Mouse (Mus musculus) MEL (cell line): ENCODE measurements around the gene Tsen2. TPM values are rescaled to one million over a fixed set of nuclear protein-coding genes. Genes with fewer than 3 reads are reported as not detected.

Experiments used
- DNase-seq: peaks from one replicate; pipeline ENCODE4 v3.0.0; 2011; ENCODE audit warnings: low read depth, low spot score
- H3K27ac ChIP-seq: 2 replicates; pipeline ENCODE4 v1.5.1; 2012; ENCODE audit warnings: low read depth, mild to moderate bottlenecking, control low read depth, low read length, moderate library complexity; ENCODE audit not compliant: control insufficient read depth
- H3K27me3 ChIP-seq, 2 experiments: fragments of 150-350 bp in 1 of 2; sonication (generic) in 1 of 2; 2 replicates each; pipeline ENCODE4 v1.6.1; 2012; ENCODE audit warnings: low read length in 2 of 2, mild to moderate bottlenecking in 2 of 2, improper control_type of control experiment in 1 of 2, moderate library complexity in 1 of 2; ENCODE audit not compliant: insufficient read depth in 2 of 2, control insufficient read depth in 1 of 2
- H3K36me3 ChIP-seq, 2 experiments: 2 replicates each; pipeline ENCODE4 v1.6.1; 2012 to 2014; ENCODE audit warnings: low read length in 2 of 2, improper control_type of control experiment in 1 of 2, inconsistent platforms in 1 of 2, mild to moderate bottlenecking in 1 of 2; ENCODE audit not compliant: insufficient read depth in 2 of 2, control insufficient read depth in 1 of 2
- H3K4me1 ChIP-seq, 2 experiments: fragments of 150-350 bp in 1 of 2; sonication (generic) in 1 of 2; 2 replicates each; pipeline ENCODE4 v1.6.1; 2012; ENCODE audit warnings: low read length in 2 of 2, improper control_type of control experiment in 1 of 2, mild to moderate bottlenecking in 1 of 2; ENCODE audit not compliant: insufficient read depth in 2 of 2, control insufficient read depth in 1 of 2
- H3K4me3 ChIP-seq, 2 experiments: fragments of 150-350 bp in 1 of 2; sonication (generic) in 1 of 2; 2 replicates each; pipeline ENCODE4 v1.5.1; 2012; ENCODE audit warnings: low read depth in 2 of 2, low read length in 2 of 2, mild to moderate bottlenecking in 2 of 2, moderate library complexity in 2 of 2, control low read depth in 1 of 2, improper control_type of control experiment in 1 of 2; ENCODE audit not compliant: control insufficient read depth in 1 of 2, insufficient read depth in 1 of 2
- H3K79me2 ChIP-seq: 2 replicates; pipeline ENCODE4 v1.6.1; 2012; ENCODE audit warnings: mild to moderate bottlenecking, low read length, moderate library complexity; ENCODE audit not compliant: control insufficient read depth, poor library complexity, insufficient read depth
- H3K9ac ChIP-seq: 2 replicates; pipeline ENCODE4 v1.6.1; 2012; ENCODE audit warnings: low read depth, mild to moderate bottlenecking, control low read depth, low read length, moderate library complexity; ENCODE audit not compliant: control insufficient read depth, poor library complexity, severe bottlenecking
- H3K9me3 ChIP-seq: fragments of 150-350 bp; sonication (generic); replicated peaks from 2 replicates; pipeline ENCODE4 v1.6.1; 2012; ENCODE audit warnings: mild to moderate bottlenecking, low read length, improper control_type of control experiment, moderate library complexity; ENCODE audit not compliant: insufficient read depth
- CHD1 ChIP-seq: IDR thresholded peaks from 2 replicates; pipeline ENCODE4 v1.6.1; 2012; ENCODE audit warnings: low read depth, mild to moderate bottlenecking, inconsistent platforms, low read length, improper control_type of control experiment
- CTCF ChIP-seq, 3 experiments: IDR thresholded peaks in 2 of 3; conservative IDR thresholded peaks in 1 of 3; 2 replicates each; pipeline ENCODE4 v1.5.1; 2011 to 2012; ENCODE audit warnings: low read length in 3 of 3, low read depth in 2 of 3, mild to moderate bottlenecking in 2 of 3, improper control_type of control experiment in 1 of 3, inconsistent platforms in 1 of 3, mixed read lengths in 1 of 3, moderate library complexity in 1 of 3; ENCODE audit not compliant: control insufficient read depth in 1 of 3, insufficient read depth in 1 of 3, poor library complexity in 1 of 3, severe bottlenecking in 1 of 3
- E2F4 ChIP-seq: IDR thresholded peaks from 2 replicates; pipeline ENCODE4 v1.6.1; 2011; ENCODE audit warnings: low read depth, low read length, improper control_type of control experiment, borderline replicate concordance
- ELF1 ChIP-seq: IDR thresholded peaks from 2 replicates; pipeline ENCODE4 v1.6.1; 2014; ENCODE audit warnings: low read depth, mild to moderate bottlenecking, inconsistent platforms, low read length, improper control_type of control experiment, moderate library complexity
- GABPA ChIP-seq: IDR thresholded peaks from 2 replicates; pipeline ENCODE4 v1.6.1; 2012; ENCODE audit warnings: low read depth, mild to moderate bottlenecking, inconsistent platforms, low read length, improper control_type of control experiment, moderate library complexity
- HCFC1 ChIP-seq: IDR thresholded peaks from 2 replicates; pipeline ENCODE4 v1.6.1; 2012; ENCODE audit warnings: low read depth, mild to moderate bottlenecking, inconsistent platforms, low read length, improper control_type of control experiment, moderate library complexity
- MAX ChIP-seq: IDR thresholded peaks from 2 replicates; pipeline ENCODE4 v1.6.1; 2011; ENCODE audit warnings: low read length, improper control_type of control experiment
- MAZ ChIP-seq: IDR thresholded peaks from 2 replicates; pipeline ENCODE4 v1.6.1; 2012; ENCODE audit warnings: low read depth, mild to moderate bottlenecking, inconsistent platforms, low read length, improper control_type of control experiment
- MYB ChIP-seq: IDR thresholded peaks from 2 replicates; pipeline ENCODE4 v1.6.1; 2011; ENCODE audit warnings: mild to moderate bottlenecking, low read depth, low read length, improper control_type of control experiment
- MYC ChIP-seq: IDR thresholded peaks from 2 replicates; pipeline ENCODE4 v1.6.1; 2011; ENCODE audit warnings: low read depth, mild to moderate bottlenecking, low read length, improper control_type of control experiment, moderate library complexity
- NELFE ChIP-seq: IDR thresholded peaks from 2 replicates; pipeline ENCODE4 v1.6.1; 2011; ENCODE audit warnings: low read depth, low read length, improper control_type of control experiment
- NRF1 ChIP-seq: IDR thresholded peaks from 2 replicates; pipeline ENCODE4 v1.6.1; 2014; ENCODE audit warnings: low read depth, mild to moderate bottlenecking, inconsistent platforms, low read length, improper control_type of control experiment, moderate library complexity; ENCODE audit not compliant: poor library complexity, insufficient read depth, severe bottlenecking
- POLR2A ChIP-seq, 2 experiments: IDR thresholded peaks; 2 replicates each; pipeline ENCODE4 v1.6.1; 2011 to 2012; ENCODE audit warnings: low read length in 2 of 2, mild to moderate bottlenecking in 2 of 2, control low read depth in 1 of 2, improper control_type of control experiment in 1 of 2, low read depth in 1 of 2, moderate library complexity in 1 of 2; ENCODE audit not compliant: control insufficient read depth in 1 of 2, insufficient read depth in 1 of 2, poor library complexity in 1 of 2
- POLR2AphosphoS5 ChIP-seq: IDR thresholded peaks from 2 replicates; pipeline ENCODE4 v1.6.1; 2012; ENCODE audit warnings: low read depth, borderline replicate concordance, mild to moderate bottlenecking, inconsistent platforms, low read length, moderate library complexity, mixed read lengths
- RAD21 ChIP-seq: IDR thresholded peaks from 2 replicates; pipeline ENCODE4 v1.6.1; 2011; ENCODE audit warnings: mild to moderate bottlenecking, low read depth, low read length, improper control_type of control experiment
- RCOR1 ChIP-seq: IDR thresholded peaks from 2 replicates; pipeline ENCODE4 v1.6.1; 2012; ENCODE audit warnings: low read depth, mild to moderate bottlenecking, inconsistent platforms, low read length, improper control_type of control experiment
- SMC3 ChIP-seq: IDR thresholded peaks from 2 replicates; pipeline ENCODE4 v1.6.1; 2011; ENCODE audit warnings: low read depth, low read length, improper control_type of control experiment
- TAL1 ChIP-seq: IDR thresholded peaks from 2 replicates; pipeline ENCODE4 v1.6.1; 2012; ENCODE audit warnings: mild to moderate bottlenecking, inconsistent platforms, low read length, moderate library complexity, mixed read lengths
- TBP ChIP-seq: IDR thresholded peaks from 2 replicates; pipeline ENCODE4 v1.8.0; 2011; ENCODE audit warnings: low read depth, low read length, improper control_type of control experiment
- TCF12 ChIP-seq: IDR thresholded peaks from 2 replicates; pipeline ENCODE4 v1.6.1; 2014; ENCODE audit warnings: low read depth, mild to moderate bottlenecking, inconsistent platforms, low read length, improper control_type of control experiment, moderate library complexity
- USF1 ChIP-seq: IDR thresholded peaks from 2 replicates; pipeline ENCODE4 v1.6.1; 2014; ENCODE audit warnings: low read depth, mild to moderate bottlenecking, inconsistent platforms, low read length, improper control_type of control experiment, moderate library complexity
- USF2 ChIP-seq, 2 experiments: IDR thresholded peaks; 2 replicates each; pipeline ENCODE4 v1.6.1; 2011 to 2012; ENCODE audit warnings: improper control_type of control experiment in 2 of 2, low read length in 2 of 2, borderline replicate concordance in 1 of 2, inconsistent platforms in 1 of 2, low read depth in 1 of 2, mild to moderate bottlenecking in 1 of 2; ENCODE audit not compliant: insufficient read depth in 1 of 2
- ZMIZ1 ChIP-seq: IDR thresholded peaks from 2 replicates; pipeline ENCODE4 v1.6.1; 2012; ENCODE audit warnings: low read depth, mild to moderate bottlenecking, inconsistent platforms, low read length, improper control_type of control experiment, moderate library complexity
- polyA plus RNA-seq, 2 experiments: library from polyadenylated mRNA; stranded (reverse) in 1 of 2; unstranded in 1 of 2; fragments of >175 nt in 1 of 2; fragments of >200 nt in 1 of 2; gene quantifications; 2 replicates each; pipeline versions ENCODE4 v1.2.1 to v1.2.4; 2012; ENCODE audit warnings: low replicate concordance in 2 of 2, low read depth in 1 of 2; ENCODE audit not compliant: insufficient read length in 2 of 2, insufficient read depth in 1 of 2, missing spikeins in 1 of 2
- total RNA-seq: library from RNA; depleted of rRNA; stranded (reverse); fragments of 300-350 nt; gene quantifications from 2 replicates; pipeline ENCODE4 v1.2.3, GENCODE M21; 2012

The Tsen2 gene
- total and polyA plus RNA-seq, 3 experiments = 27.0 to 32.6 TPM; not detected in 1

DNA sequence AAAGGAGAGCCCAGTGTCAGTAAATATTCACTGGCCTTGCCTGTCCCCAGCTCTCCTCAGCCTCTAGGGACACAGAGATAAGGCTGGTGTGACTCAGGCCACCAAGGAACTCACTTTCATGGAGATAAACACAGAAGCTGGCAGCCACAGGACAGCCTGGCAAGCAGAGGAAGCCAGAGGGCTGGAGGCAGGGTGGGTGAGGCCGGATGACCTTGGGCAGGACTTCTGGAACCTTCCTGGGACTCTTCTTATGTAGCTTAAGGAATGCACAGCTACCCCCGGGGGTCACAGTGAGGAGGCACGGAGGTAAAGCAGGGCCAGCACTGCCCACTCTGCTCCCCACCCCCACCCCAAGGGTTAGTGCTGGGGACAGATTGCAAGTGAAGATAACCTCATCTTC is 43.3 kb upstream of the Tsen2 start:
- Histone ChIP-seq H3K79me2 (no peaks in the 10 kb centered on the region), H3K27me3 (no peaks in the 10 kb centered on the region), H3K9ac (no peak overlapping the region), H3K27ac (no peak overlapping the region), H3K4me1 (peaks cover 0 to 3% of the 10 kb centered on the region in 2 experiments; a peak in 1 of 4 replicates), H3K9me3 (no peaks in the 10 kb centered on the region), H3K36me3 (no peaks in the 10 kb centered on the region), H3K4me3 (no peak overlapping the region)
- DNase-seq = no peak
- TF ChIP-seq GABPA = no peak
- no peak for TF ChIP-seq TCF12
- no peak for TF ChIP-seq CTCF (IDR thresholded peaks at IDR 0.05 in 2 of 3, conservative IDR thresholded peaks at IDR 0.05 in 1 of 3; ENCODE audit: control insufficient read depth in 1 of 3, insufficient read depth in 1 of 3, low read depth in 2 of 3, low read length in 3 of 3, poor library complexity in 1 of 3, severe bottlenecking in 1 of 3)
- no peak for TF ChIP-seq POLR2AphosphoS5
- no peak for TF ChIP-seq MAX
- TF ChIP-seq TAL1 = no peak
- no peak for TF ChIP-seq USF2 (IDR thresholded peaks at IDR 0.05; ENCODE audit: borderline replicate concordance in 1 of 2, insufficient read depth in 1 of 2, low read depth in 1 of 2, low read length in 2 of 2)
- TF ChIP-seq RAD21 = no peak
- TF ChIP-seq ELF1 = no peak
- TF ChIP-seq TBP = no peak
- TF ChIP-seq HCFC1 = no peak
- no peak for TF ChIP-seq CHD1
- no peak for TF ChIP-seq SMC3
- no peak for TF ChIP-seq MYC
- no peak for TF ChIP-seq NELFE

DNA sequence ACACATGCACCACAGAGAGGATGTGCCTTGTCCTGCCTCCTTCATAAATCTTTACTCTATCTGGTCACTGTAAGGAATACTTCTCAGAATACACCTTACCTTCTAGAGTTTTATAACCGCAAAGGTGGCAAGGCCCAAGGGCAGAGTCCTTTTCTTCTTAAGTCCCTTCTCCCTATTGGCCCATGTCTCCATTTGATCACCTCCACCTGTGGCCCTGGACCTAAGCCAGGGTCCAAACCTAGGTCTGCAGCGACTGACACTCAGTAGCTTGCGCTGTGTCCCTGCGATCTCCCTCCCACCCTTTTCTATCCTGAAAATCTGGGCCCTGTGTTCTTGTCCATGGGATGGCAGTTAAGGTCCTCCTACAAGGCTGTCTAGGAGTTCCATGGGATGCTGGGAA is 41.4 kb upstream of the Tsen2 start:
- H3K9ac ChIP-seq = no peak overlapping the region
- TF ChIP-seq USF2 (IDR thresholded peaks at IDR 0.05; ENCODE audit: borderline replicate concordance in 1 of 2, insufficient read depth in 1 of 2, low read depth in 1 of 2, low read length in 2 of 2) (no peak), NRF1 (no peak), MYC (no peak), USF1 (no peak), MAZ (no peak), POLR2AphosphoS5 (no peak), E2F4 (no peak), POLR2A (IDR thresholded peaks at IDR 0.05; ENCODE audit: control insufficient read depth in 1 of 2, insufficient read depth in 1 of 2, low read depth in 1 of 2, low read length in 2 of 2, poor library complexity in 1 of 2) (no peak), RCOR1 (no peak), MYB (no peak), ZMIZ1 (no peak), TAL1 (no peak), TCF12 (no peak)
- H3K9me3 ChIP-seq = no peaks in the 10 kb centered on the region
- no peak overlapping the region for H3K27ac ChIP-seq
- no peaks in the 10 kb centered on the region for H3K79me2 ChIP-seq
- peaks cover 0 to 3% of the 10 kb centered on the region in 2 experiments; a peak in 1 of 4 replicates for H3K4me1 ChIP-seq
- no peaks in the 10 kb centered on the region for H3K36me3 ChIP-seq
- H3K27me3 ChIP-seq = no peaks in the 10 kb centered on the region
- DNase-seq = no peak
- no peak overlapping the region for H3K4me3 ChIP-seq
